Mouse (Mus musculus) midbrain, embryonic 15.5 days (tissue): ENCODE data around the gene Scgb3a1. TPM values are rescaled to one million over a fixed set of nuclear protein-coding genes. Genes with fewer than 3 reads are reported as not detected.

Experiments used
- ATAC-seq: fragments of 200-750 bp; cut with Nextera tagmentation; replicated peaks from 2 replicates; pipeline ENCODE4 v1.8.0; 2017; ENCODE audit warnings: moderate TSS enrichment
- H3K27ac ChIP-seq: fragments of 300-500 bp; sonication (generic); 2 replicates; pipeline ENCODE4 v1.5.1; 2015; ENCODE audit warnings: mild to moderate bottlenecking, inconsistent platforms
- H3K27me3 ChIP-seq: fragments of 300-500 bp; sonication (generic); replicated peaks from 2 replicates; pipeline ENCODE4 v1.6.1; 2015; ENCODE audit warnings: inconsistent platforms
- H3K36me3 ChIP-seq: fragments of 300-500 bp; sonication (generic); replicated peaks from 2 replicates; pipeline ENCODE4 v1.6.1; 2015; ENCODE audit warnings: inconsistent platforms
- H3K4me1 ChIP-seq: fragments of 300-500 bp; sonication (generic); 2 replicates; pipeline ENCODE4 v1.6.1; 2015; ENCODE audit warnings: inconsistent platforms
- H3K4me2 ChIP-seq: fragments of 300-500 bp; sonication (generic); 2 replicates; pipeline ENCODE4 v1.6.1; 2015; ENCODE audit warnings: inconsistent platforms, mild to moderate bottlenecking, moderate library complexity
- H3K4me3 ChIP-seq: fragments of 300-500 bp; sonication (generic); 2 replicates; pipeline ENCODE4 v1.5.1; 2015; ENCODE audit warnings: mild to moderate bottlenecking, inconsistent platforms
- H3K9ac ChIP-seq: fragments of 300-500 bp; sonication (generic); 2 replicates; pipeline ENCODE4 v1.6.1; 2015; ENCODE audit warnings: mild to moderate bottlenecking, inconsistent platforms
- H3K9me3 ChIP-seq: fragments of 300-500 bp; sonication (generic); 2 replicates; pipeline ENCODE4 v1.6.1; 2016; ENCODE audit warnings: inconsistent platforms
- WGBS: fragments of 180-500 bp; shearing (Covaris S2); methylation state at CpG from one replicate; pipeline ENCODE4 v1.1.7; 2015; ENCODE audit warnings: mixed read lengths; 5-methylcytosine and 5-hydroxymethylcytosine counted together
- polyA plus RNA-seq: library from polyadenylated mRNA; unstranded; fragments of >200 nt; fragmentation: Nextera tagmentation; extraction: Ambion mirVana; gene quantifications from 2 replicates; pipeline ENCODE4 v1.2.1, GENCODE M21; 2015

The Scgb3a1 gene
- polyA plus RNA-seq, 1 experiment from 2014 or later = not detected

GRCm38 (mm10) chr11:49710664-49711063 is 47.3 kb downstream of the Scgb3a1 start:
- H3K4me3 ChIP-seq = peak overlapping the region; percentile 68
- H3K9ac ChIP-seq = no peak overlapping the region
- peaks cover 43% of the 10 kb centered on the region for H3K4me1 ChIP-seq
- H3K27me3 ChIP-seq = no peaks in the 10 kb centered on the region
- H3K36me3 ChIP-seq = peaks cover 3% of the 10 kb centered on the region; the same call in 1 of the 2 replicates
- ATAC-seq = no peak
- H3K4me2 ChIP-seq = peak overlapping the region; percentile 52
- H3K27ac ChIP-seq = no peak overlapping the region
- WGBS = 64% methylated on average over 2 of the region's 2 CpGs
- no peaks in the 10 kb centered on the region for H3K9me3 ChIP-seq

- Histone ChIP-seq H3K4me1 (peaks cover 43% of the 10 kb centered on the region), H3K4me3 (peak overlapping the region; percentile 68), H3K9me3 (no peaks in the 10 kb centered on the region), H3K36me3 (0 out of 2 replicates have a peak, but pooled peaks cover 3% of the 10 kb centered on the region), H3K27ac (peak overlapping the region; percentile 94), H3K4me2 (peak overlapping the region; percentile 52), H3K9ac (peak overlapping the region; percentile 99), H3K27me3 (no peaks in the 10 kb centered on the region)
- under 1% methylated on average over 64 of the region's 70 CpGs for WGBS
- ATAC-seq = peak; percentile 80
These were observed 48.7 kb downstream of the Scgb3a1 start for GRCm38 (mm10) chr11:49711981-49712554.

- H3K4me3 ChIP-seq = peak within 1 kb of the TSS; percentile 68
- no peaks in the 10 kb centered on the region for H3K9me3 ChIP-seq
- H3K4me1 ChIP-seq = peaks cover 43% of the 10 kb centered on the region
- no peaks in the 10 kb centered on the region for H3K27me3 ChIP-seq
- H3K27ac ChIP-seq = peak within 1 kb of the TSS; percentile 94
- peak; percentile 97 for ATAC-seq
- H3K36me3 ChIP-seq = 0 out of 2 replicates have a peak, but pooled peaks cover 3% of the 10 kb centered on the region
- WGBS = 1% methylated on average over 65 of the region's 65 CpGs
- H3K4me2 ChIP-seq = peak within 1 kb of the TSS; percentile 68
- peak within 1 kb of the TSS; percentile 99 for H3K9ac ChIP-seq
These were observed 49.3 kb downstream of the Scgb3a1 start, which contains the start of gene Cnot6 for GRCm38 (mm10) chr11:49712555-49713335. Gene Cnot6, minus strand, starts transcription at chr11:49712723.

- Histone ChIP-seq H3K4me1 (peaks cover 39% of the 10 kb centered on the region), H3K36me3 (no peaks in the 10 kb centered on the region), H3K27ac (peak overlapping the region; percentile 94), H3K4me2 (peak overlapping the region; percentile 68), H3K27me3 (no peaks in the 10 kb centered on the region), H3K9me3 (no peaks in the 10 kb centered on the region), H3K4me3 (peak overlapping the region; percentile 68), H3K9ac (peak overlapping the region; percentile 46)
- peak; percentile 59 for ATAC-seq
- 33% methylated on average over 20 of the region's 20 CpGs for WGBS
These were observed 50.2 kb downstream of the Scgb3a1 start for GRCm38 (mm10) chr11:49713336-49714334.

Other genes starting within 250 kb of the Scgb3a1 start
- not detected in 2 replicates for gene Olfr1389, start 240.5 kb upstream of the Scgb3a1 start, polyA plus RNA-seq
- 0.05 TPM in 1 of 2 replicates, not detected in the other for gene Olfr1388, start 227.0 kb upstream of the Scgb3a1 start, polyA plus RNA-seq
- not detected in 2 replicates for gene Olfr1387, start 208.3 kb upstream of the Scgb3a1 start, polyA plus RNA-seq
- gene Olfr1386, start 198.6 kb upstream of the Scgb3a1 start, polyA plus RNA-seq = not detected in 2 replicates
- gene Olfr1385, start 174.5 kb upstream of the Scgb3a1 start, polyA plus RNA-seq = 0.05 and 0.08 TPM in 2 replicates
- gene Olfr1384, start 156.9 kb upstream of the Scgb3a1 start, polyA plus RNA-seq = not detected in 2 replicates
- not detected in 2 replicates for gene Olfr1383, start 144.0 kb upstream of the Scgb3a1 start, polyA plus RNA-seq
- not detected in 2 replicates for gene Olfr1382, start 135.4 kb upstream of the Scgb3a1 start, polyA plus RNA-seq
- gene Olfr1381, start 120.2 kb upstream of the Scgb3a1 start, polyA plus RNA-seq = not detected in 2 replicates
- gene Olfr1380, start 106.7 kb upstream of the Scgb3a1 start, polyA plus RNA-seq = not detected in 2 replicates
- 1.9 TPM in 2 replicates for gene Flt4, start 54.3 kb upstream of the Scgb3a1 start, polyA plus RNA-seq
- gene Cnot6, start 49.1 kb downstream of the Scgb3a1 start, polyA plus RNA-seq = 47.4 and 52.2 TPM in 2 replicates
- gene Gfpt2, start 130.6 kb downstream of the Scgb3a1 start, polyA plus RNA-seq = 6.1 and 6.7 TPM in 2 replicates
- gene Mapk9, start 183.1 kb downstream of the Scgb3a1 start, polyA plus RNA-seq = 63.3 and 68.7 TPM in 2 replicates
- 28.0 and 29.8 TPM in 2 replicates for gene Rasgef1c, start 238.2 kb downstream of the Scgb3a1 start, polyA plus RNA-seq